Mouse (Mus musculus) kidney, embryonic 14.5 days (tissue): ENCODE data around the gene Haspin. TPM values are rescaled to one million over a fixed set of nuclear protein-coding genes. Genes with fewer than 3 reads are reported as not detected.

Experiments
- ATAC-seq: fragments of 200-750 bp; cut with Nextera tagmentation; 2 replicates; pipeline ENCODE4 v1.8.0; 2017; ENCODE audit warnings: moderate number of reproducible peaks, mild to moderate bottlenecking, moderate TSS enrichment, moderate library complexity; ENCODE audit not compliant: low FRiP score, low TSS enrichment
- H3K27ac ChIP-seq: fragments of 300-500 bp; sonication (generic); 2 replicates; pipeline ENCODE4 v1.5.1; 2014; ENCODE audit warnings: low read depth, mild to moderate bottlenecking, low read length, moderate library complexity, mixed read lengths
- H3K27me3 ChIP-seq: fragments of 300-500 bp; sonication (generic); 2 replicates; pipeline ENCODE4 v1.6.1; 2014; ENCODE audit warnings: mild to moderate bottlenecking, low read length; ENCODE audit not compliant: control insufficient read depth, insufficient read depth
- H3K36me3 ChIP-seq: fragments of 300-500 bp; sonication (generic); 2 replicates; pipeline ENCODE4 v1.6.1; 2014; ENCODE audit warnings: low read length, mixed read lengths; ENCODE audit not compliant: control insufficient read depth, insufficient read depth
- H3K4me1 ChIP-seq: fragments of 300-500 bp; sonication (generic); 2 replicates; pipeline ENCODE4 v1.6.1; 2014; ENCODE audit warnings: low read length, mixed read lengths; ENCODE audit not compliant: control insufficient read depth, insufficient read depth
- H3K4me2 ChIP-seq: fragments of 300-500 bp; sonication (generic); replicated peaks from 2 replicates; pipeline ENCODE4 v1.6.1; 2014; ENCODE audit warnings: low read depth, mild to moderate bottlenecking, low read length
- H3K4me3 ChIP-seq: fragments of 300-500 bp; sonication (generic); 2 replicates; pipeline ENCODE4 v1.5.1; 2014; ENCODE audit warnings: mild to moderate bottlenecking, low read length
- H3K9ac ChIP-seq: fragments of 300-500 bp; sonication (generic); 2 replicates; pipeline ENCODE4 v1.6.1; 2014; ENCODE audit warnings: low read depth, mild to moderate bottlenecking, low read length, moderate library complexity
- H3K9me3 ChIP-seq: fragments of 300-500 bp; sonication (generic); 2 replicates; pipeline ENCODE4 v1.6.1; 2016; ENCODE audit warnings: low read length; ENCODE audit not compliant: control insufficient read depth
- WGBS: fragments of 180-500 bp; shearing (Covaris S2); extraction: QIAGEN DNeasy Blood & Tissue Kit; methylation state at CpG from one replicate; pipeline ENCODE4 v1.1.7; 2014; 5-methylcytosine and 5-hydroxymethylcytosine counted together
- polyA plus RNA-seq: library from polyadenylated mRNA; unstranded; fragments of >200 nt; fragmentation: Nextera tagmentation; extraction: Ambion mirVana; gene quantifications from 2 replicates; pipeline ENCODE4 v1.2.1, GENCODE M21; 2014

Haspin gene
- polyA plus RNA-seq, result 14.5 and 19.5 TPM in 2 replicates

DNA sequence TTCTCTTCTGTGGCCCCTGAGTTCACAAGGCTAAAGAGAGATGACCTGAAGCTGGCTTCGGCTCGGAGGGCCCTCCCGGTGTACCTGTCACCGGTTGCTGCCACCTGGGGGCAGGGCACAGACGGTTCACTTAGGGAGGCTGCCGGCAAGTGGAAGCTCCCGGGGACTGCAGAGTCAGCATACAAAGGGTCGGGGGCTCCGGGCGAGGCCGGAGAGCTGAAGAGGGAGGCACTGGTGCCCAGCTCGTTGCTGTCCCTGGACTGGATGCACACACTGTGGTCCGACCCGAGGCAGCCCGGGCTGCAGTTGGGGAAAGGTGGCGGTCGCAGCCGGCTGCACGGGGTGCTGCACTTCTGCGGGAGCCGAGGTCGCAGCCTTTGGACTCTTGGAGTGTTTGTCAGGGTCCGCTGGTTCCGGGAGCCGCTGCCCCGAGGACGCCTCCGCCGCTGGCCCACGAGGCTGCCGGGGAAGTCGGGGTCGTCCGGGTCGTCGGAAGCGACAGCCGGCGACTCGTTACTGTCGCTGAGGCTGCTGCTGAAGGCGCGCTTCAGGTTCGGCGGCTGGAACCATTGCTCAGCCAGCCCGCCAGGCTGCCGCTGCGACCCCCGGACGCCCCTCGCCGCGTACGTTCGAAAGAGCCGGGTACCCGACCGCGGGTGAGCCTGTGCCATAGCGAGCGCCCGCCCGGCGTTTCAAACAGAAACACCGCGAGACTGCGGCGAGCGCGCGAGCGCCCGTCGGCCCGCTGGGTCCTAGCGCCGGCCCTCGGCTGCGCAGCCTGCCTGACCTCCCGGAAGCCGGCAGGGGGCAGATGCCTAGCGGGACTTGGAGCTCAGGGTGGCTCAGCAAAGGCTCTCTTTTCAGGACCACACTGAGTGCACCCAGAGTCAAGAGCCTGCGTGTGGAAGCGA is at the start of gene Haspin:
Gene Haspin (minus strand): TSS at position 704 of the 911 bp plus-strand sequence.
- Histone ChIP-seq H3K9me3 (no peaks in the 10 kb centered on the region), H3K4me2 (peak within 1 kb of the TSS; percentile 78), H3K27ac (no peak within 1 kb of the TSS), H3K36me3 (peaks cover 9% of the 10 kb centered on the region; the same call in 1 of the 2 replicates), H3K4me1 (peaks cover 25% of the 10 kb centered on the region), H3K27me3 (no peaks in the 10 kb centered on the region), H3K4me3 (peak within 1 kb of the TSS; percentile 93), H3K9ac (peak within 1 kb of the TSS; percentile 74)
- peak; percentile 96 for ATAC-seq
- under 1% methylated on average over 78 of the region's 84 CpGs for WGBS

DNA sequence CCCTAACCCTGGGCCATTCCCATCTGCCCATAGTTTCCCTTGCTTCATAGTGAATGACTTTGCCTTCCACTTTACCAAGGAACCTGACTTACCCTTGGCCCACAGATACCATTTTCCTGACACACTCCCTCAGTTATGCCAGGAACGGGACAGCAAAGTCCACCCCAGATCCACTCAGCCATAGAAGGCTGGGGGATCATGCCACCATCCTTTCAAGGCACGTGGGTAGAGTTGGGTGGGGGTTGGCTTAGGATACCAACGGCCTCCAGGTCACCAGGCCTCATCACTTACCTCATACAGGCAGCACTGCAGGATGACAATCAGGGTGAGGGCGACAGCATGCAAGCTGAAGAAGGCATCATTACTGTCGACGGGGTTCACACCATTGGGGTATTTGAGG is 49.1 kb upstream of the Haspin start:
- Histone ChIP-seq H3K36me3 (peaks cover 32% of the 10 kb centered on the region; the same call in 1 of the 2 replicates), H3K4me1 (no peaks in the 10 kb centered on the region), H3K9me3 (no peaks in the 10 kb centered on the region), H3K27me3 (no peaks in the 10 kb centered on the region), H3K27ac (no peak overlapping the region), H3K4me2 (no peak overlapping the region), H3K9ac (no peak overlapping the region), H3K4me3 (no peak overlapping the region)
- no peak for ATAC-seq
- WGBS, result 86% methylated on average over 6 of the region's 6 CpGs

DNA sequence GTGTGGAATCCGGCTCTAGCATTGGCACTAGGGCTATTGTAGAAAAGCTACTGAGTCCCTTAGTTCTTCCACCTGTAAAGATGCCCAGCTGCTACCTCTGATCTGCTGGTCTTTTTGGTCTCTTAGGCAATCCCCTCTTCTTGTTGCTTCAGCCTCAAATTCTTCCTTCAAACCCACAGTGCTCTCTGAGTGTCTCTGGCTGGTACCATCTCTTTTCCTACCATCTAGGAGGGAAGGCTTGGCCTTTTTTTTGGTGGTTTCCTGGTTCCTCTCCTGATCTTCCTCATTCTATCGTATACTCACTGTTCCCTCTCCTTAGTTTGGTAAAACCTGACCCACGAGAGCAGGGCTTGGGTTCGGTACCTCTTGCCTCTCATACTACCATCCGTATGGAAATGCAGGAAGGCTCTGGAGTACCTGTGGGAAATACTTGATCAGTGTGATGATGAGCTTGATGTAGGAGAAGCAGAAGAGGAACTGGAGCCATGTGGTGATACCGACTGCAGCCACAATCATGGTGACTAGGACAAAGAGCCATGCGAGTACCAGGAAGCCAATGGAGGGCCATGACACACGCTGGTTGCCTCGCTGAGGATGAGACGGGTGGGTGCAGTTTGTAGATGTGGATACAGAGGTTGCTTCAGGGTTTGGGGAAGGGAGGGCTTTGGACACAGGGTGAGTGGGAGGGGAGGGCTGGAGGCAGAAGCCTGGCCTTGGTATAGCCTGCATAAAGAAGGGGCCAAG is 48.0 kb upstream of the Haspin start:
- Histone ChIP-seq H3K36me3 (peaks cover 35% of the 10 kb centered on the region; the same call in 1 of the 2 replicates), H3K9ac (no peak overlapping the region), H3K4me3 (no peak overlapping the region), H3K27ac (no peak overlapping the region), H3K4me1 (no peaks in the 10 kb centered on the region), H3K9me3 (no peaks in the 10 kb centered on the region), H3K4me2 (no peak overlapping the region), H3K27me3 (no peaks in the 10 kb centered on the region)
- 88% methylated on average over 10 of the region's 10 CpGs for WGBS
- no peak for ATAC-seq

DNA sequence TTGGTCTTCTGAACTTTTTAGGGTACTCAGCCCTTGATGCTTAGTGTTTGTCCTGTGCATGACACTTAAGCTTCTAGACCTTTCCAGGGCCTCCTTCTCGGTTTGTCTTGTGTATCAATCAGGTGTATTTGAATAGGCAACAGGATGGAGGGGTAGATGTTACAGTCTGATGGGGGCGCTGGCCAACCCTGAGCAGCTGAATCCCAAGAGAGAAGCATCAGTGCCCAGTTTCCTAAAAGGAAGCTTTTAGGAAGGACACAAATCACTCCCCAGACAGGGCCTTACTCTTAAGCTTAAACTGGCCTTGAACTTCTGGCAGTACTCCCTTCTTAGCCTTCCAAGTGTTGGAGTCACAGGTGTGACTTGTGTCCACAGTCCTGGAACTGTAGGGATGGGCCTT is 39.8 kb upstream of the Haspin start:
- Histone ChIP-seq H3K9ac (peak overlapping the region; percentile 92), H3K4me3 (peak overlapping the region; percentile 98), H3K36me3 (peaks cover 21% of the 10 kb centered on the region), H3K27me3 (no peaks in the 10 kb centered on the region), H3K9me3 (no peaks in the 10 kb centered on the region), H3K27ac (peak overlapping the region; percentile 95; the same call in 1 of the 2 replicates), H3K4me1 (peaks cover 24% of the 10 kb centered on the region), H3K4me2 (peak overlapping the region; percentile 73)
- WGBS, result 4% methylated on average over 2 of the region's 2 CpGs
- ATAC-seq, result 0 out of 2 replicates have a peak, but pooled peaks have one; percentile 0

DNA sequence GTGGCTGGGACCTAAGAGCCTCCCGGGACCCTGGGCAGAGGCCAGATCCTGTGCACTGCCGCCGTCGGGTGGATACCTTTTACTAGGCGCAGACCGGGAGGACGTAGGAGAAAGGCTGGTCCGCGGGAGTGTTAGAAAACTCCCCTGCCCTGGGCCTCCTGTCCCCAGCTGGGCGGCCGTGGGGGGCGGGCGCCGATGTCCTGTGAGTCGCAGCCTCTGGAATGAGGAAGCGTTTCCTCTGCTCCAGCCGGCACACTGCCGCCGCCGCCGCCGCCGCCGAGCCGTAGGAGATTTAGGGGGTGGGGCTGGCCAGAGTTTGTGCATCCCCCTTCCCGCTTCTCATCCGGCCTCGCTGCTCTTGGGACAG is 39.4 kb upstream of the Haspin start:
- peaks cover 24% of the 10 kb centered on the region for H3K4me1 ChIP-seq
- H3K4me2 ChIP-seq, result peak overlapping the region; percentile 73
- peak overlapping the region; percentile 98 for H3K4me3 ChIP-seq
- 0% methylated on average over 28 of the region's 28 CpGs for WGBS
- H3K27ac ChIP-seq, result peak overlapping the region; percentile 95
- peak; percentile 85 for ATAC-seq
- no peaks in the 10 kb centered on the region for H3K27me3 ChIP-seq
- no peaks in the 10 kb centered on the region for H3K9me3 ChIP-seq
- H3K36me3 ChIP-seq, result peaks cover 19% of the 10 kb centered on the region
- H3K9ac ChIP-seq, result peak overlapping the region; percentile 92

DNA sequence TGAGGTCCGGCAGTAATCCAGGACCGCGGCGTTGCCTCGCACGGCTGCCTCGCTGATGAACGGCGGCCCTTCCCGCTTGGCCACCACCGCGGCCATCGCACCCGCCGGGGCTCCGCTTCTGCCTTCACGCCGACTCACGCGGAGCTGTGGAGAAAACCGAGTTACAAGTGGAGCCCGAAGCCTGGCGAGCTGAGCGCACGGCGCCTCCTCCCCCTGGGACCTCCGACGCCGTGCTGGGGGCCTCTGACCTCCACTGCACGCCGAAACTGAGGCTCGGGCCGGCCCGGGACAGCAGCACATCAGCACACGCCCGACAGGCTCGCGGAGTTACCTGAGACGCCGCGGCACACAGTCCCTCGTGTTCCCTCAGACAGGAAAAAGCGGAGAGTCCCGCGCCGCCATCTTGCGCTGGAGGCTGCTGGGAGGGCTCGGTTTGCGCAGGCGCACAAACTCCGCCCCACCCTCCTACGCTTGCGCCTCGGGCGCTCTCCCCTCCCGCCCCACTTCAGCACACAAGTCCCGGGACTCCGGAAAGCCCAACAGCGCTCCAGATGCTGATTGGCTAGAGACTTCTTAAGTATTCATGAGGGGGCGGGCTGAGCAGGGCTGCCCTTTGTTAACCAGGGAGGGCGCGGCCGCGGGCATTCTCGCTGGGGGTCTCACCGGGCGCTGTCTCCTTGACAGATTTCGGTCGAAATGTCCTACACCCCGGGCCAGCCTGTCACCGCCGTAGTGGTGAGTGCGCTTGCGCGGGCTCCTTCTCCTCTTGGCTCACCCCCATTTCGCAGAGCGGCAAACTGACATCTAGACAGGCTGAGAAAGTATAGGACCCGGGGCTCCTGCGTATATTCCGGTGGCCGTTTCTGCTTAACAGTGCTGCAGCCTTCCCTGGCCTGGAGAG is 38.8 kb upstream of the Haspin start, which contains the start of the genes Emc6 and Tax1bp3:
Gene Emc6 (minus strand): TSS at position 430 of the 901 bp plus-strand sequence.
Gene Tax1bp3 (plus strand): TSS at position 476 of the 901 bp plus-strand sequence.
- Histone ChIP-seq H3K9me3 (no peaks in the 10 kb centered on the region), H3K4me2 (peak within 1 kb of the TSS; percentile 82), H3K36me3 (peaks cover 15% of the 10 kb centered on the region), H3K27me3 (no peaks in the 10 kb centered on the region), H3K9ac (peak within 1 kb of the TSS; percentile 92), H3K27ac (peak within 1 kb of the TSS; percentile 95), H3K4me3 (peak within 1 kb of the TSS; percentile 98), H3K4me1 (peaks cover 27% of the 10 kb centered on the region)
- under 1% methylated on average over 81 of the region's 81 CpGs for WGBS
- peak; percentile 98 for ATAC-seq

DNA sequence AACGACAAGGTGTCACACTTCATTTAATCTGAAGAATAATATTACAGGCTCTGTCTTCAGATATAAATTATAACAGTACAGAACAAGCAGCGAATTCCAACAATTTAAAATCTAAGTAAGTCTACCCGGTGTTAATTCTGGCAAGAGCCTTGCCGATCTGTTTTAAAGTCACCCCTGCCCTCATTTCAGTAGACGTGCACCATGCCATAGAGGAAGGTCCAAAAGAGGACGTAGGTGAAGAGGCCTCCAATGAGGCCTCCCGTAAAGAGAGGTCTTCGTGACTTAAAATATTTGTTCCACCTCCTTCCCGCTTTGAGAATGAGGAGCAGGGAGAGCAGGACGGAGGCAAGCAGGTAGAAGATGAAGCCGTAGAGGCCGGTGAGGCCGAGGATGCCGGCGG is 38.1 kb upstream of the Haspin start:
- Histone ChIP-seq H3K9me3 (no peaks in the 10 kb centered on the region), H3K4me2 (peak overlapping the region; percentile 82), H3K4me1 (peaks cover 27% of the 10 kb centered on the region), H3K4me3 (peak overlapping the region; percentile 98), H3K27ac (peak overlapping the region; percentile 88), H3K36me3 (peaks cover 15% of the 10 kb centered on the region), H3K27me3 (no peaks in the 10 kb centered on the region), H3K9ac (peak overlapping the region; percentile 92)
- no peak for ATAC-seq
- 1% methylated on average over 15 of the region's 15 CpGs for WGBS

DNA sequence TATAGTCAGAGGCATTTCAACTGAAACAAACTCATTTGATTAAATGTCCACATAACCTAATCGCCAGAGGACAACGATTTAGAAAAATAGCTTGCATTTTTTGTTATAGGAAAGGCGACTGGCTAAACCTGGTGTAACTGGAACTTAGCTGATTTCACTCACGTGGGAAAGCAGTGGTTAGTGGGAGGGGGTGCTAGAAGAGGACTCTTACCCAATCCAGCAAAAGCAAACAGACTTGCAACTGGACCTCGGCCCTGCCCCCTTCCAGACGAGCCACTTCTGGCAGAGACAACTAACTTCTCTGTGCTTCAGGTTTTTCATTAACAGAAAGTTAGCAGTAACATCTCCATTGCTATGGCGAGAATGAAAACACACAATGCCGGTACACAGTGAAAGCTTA is 37.5 kb upstream of the Haspin start:
- peak overlapping the region; percentile 98 for H3K4me3 ChIP-seq
- H3K27me3 ChIP-seq, result no peaks in the 10 kb centered on the region
- no peak overlapping the region for H3K27ac ChIP-seq
- peak overlapping the region; percentile 82 for H3K4me2 ChIP-seq
- H3K9me3 ChIP-seq, result no peaks in the 10 kb centered on the region
- 35% methylated on average over 8 of the region's 8 CpGs for WGBS
- peaks cover 27% of the 10 kb centered on the region for H3K4me1 ChIP-seq
- H3K36me3 ChIP-seq, result peaks cover 19% of the 10 kb centered on the region
- H3K9ac ChIP-seq, result peak overlapping the region; percentile 92; the same call in 1 of the 2 replicates
- ATAC-seq, result no peak
